Mouse (Mus musculus): Measurements from ENCODE around the gene Hipk2.

The Hipk2 gene

GRCm38 (mm10) chr6:38650263-38650937 is 225.6 kb downstream of the Hipk2 start:
- in situ Hi-C loops (cut with MboI): no loop called here

- in situ Hi-C loops (cut with MboI): no loop called here
Observed at GRCm38 (mm10) chr6:38649545-38649944, 226.4 kb downstream of the Hipk2 start.

Data from mature B cell (primary cell).